Mouse (Mus musculus) myocyte (in vitro differentiated cells): Measurements from ENCODE around the gene Ppp1ca. TPM values are rescaled to one million over a fixed set of nuclear protein-coding genes. Genes with fewer than 3 reads are reported as not detected.
A peak's percentile ranks its signal among the peaks of the same experiment; 100 is the strongest.

Experiments
- H3K27me3 ChIP-seq: one replicate; pipeline ENCODE4 v1.6.1; 2011; ENCODE audit not compliant: control insufficient read depth, insufficient read depth, insufficient read length
- H3K36me3 ChIP-seq: one replicate; pipeline ENCODE4 v1.6.1; 2011; ENCODE audit not compliant: control insufficient read depth, insufficient read depth
- H3K4me2 ChIP-seq: one replicate; pipeline ENCODE4 v1.6.1; 2011; ENCODE audit warnings: low read depth, control low read depth
- H3K4me3 ChIP-seq: one replicate; pipeline ENCODE4 v1.5.1; 2011; ENCODE audit warnings: mild to moderate bottlenecking, control low read depth, moderate library complexity
- H3K79me2 ChIP-seq: one replicate; pipeline ENCODE4 v1.6.1; 2011; ENCODE audit not compliant: control insufficient read depth, insufficient read depth
- H3ac ChIP-seq: one replicate; pipeline ENCODE4 v1.6.1; 2011; ENCODE audit not compliant: control insufficient read depth, insufficient read length
- CEBPB ChIP-seq: IDR thresholded peaks from 2 replicates; pipeline ENCODE4 v1.6.1; 2011; ENCODE audit warnings: mild to moderate bottlenecking, moderate library complexity; ENCODE audit not compliant: poor library complexity, insufficient read depth, severe bottlenecking
- E2F4 ChIP-seq: IDR thresholded peaks from one replicate; pipeline ENCODE4 v1.6.1; 2011; ENCODE audit warnings: mild to moderate bottlenecking, control low read depth, moderate library complexity; ENCODE audit not compliant: insufficient read depth
- MAX ChIP-seq: IDR thresholded peaks from one replicate; pipeline ENCODE4 v1.6.1; 2011; ENCODE audit warnings: low read depth, mild to moderate bottlenecking, control low read depth
- MYOD1 ChIP-seq, 3 experiments: IDR thresholded peaks; one replicate each; pipeline ENCODE4 v1.6.1; 2011; ENCODE audit warnings: control low read depth in 2 of 3, low read depth in 2 of 3, mild to moderate bottlenecking in 2 of 3, moderate library complexity in 1 of 3; ENCODE audit not compliant: insufficient read length in 2 of 3, control insufficient read depth in 1 of 3
- MYOG ChIP-seq, 3 experiments: IDR thresholded peaks; one replicate each; pipeline ENCODE4 v1.6.1; 2011; ENCODE audit warnings: control low read depth in 2 of 3, low read depth in 2 of 3, mild to moderate bottlenecking in 2 of 3; ENCODE audit not compliant: insufficient read length in 2 of 3, control insufficient read depth in 1 of 3, insufficient read depth in 1 of 3
- POLR2A ChIP-seq: IDR thresholded peaks from one replicate; pipeline ENCODE4 v1.6.1; 2011; ENCODE audit warnings: low read depth, mild to moderate bottlenecking, control low read depth, moderate library complexity; ENCODE audit not compliant: insufficient read length
- POLR2AphosphoS2 ChIP-seq: IDR thresholded peaks from one replicate; pipeline ENCODE4 v1.6.1; 2011; ENCODE audit warnings: low read depth, control low read depth; ENCODE audit not compliant: insufficient read length
- REST ChIP-seq: IDR thresholded peaks from one replicate; pipeline ENCODE4 v1.6.1; 2011; ENCODE audit warnings: mild to moderate bottlenecking, control low read depth, moderate library complexity; ENCODE audit not compliant: insufficient read depth, insufficient read length
- SRF ChIP-seq: IDR thresholded peaks from one replicate; pipeline ENCODE4 v1.6.1; 2011; ENCODE audit warnings: low read depth; ENCODE audit not compliant: control insufficient read depth, insufficient read length
- TCF12 ChIP-seq: IDR thresholded peaks from one replicate; pipeline ENCODE4 v1.6.1; 2011; ENCODE audit warnings: mild to moderate bottlenecking, control low read depth; ENCODE audit not compliant: poor library complexity, insufficient read depth, severe bottlenecking
- TCF3 ChIP-seq: IDR thresholded peaks from one replicate; pipeline ENCODE4 v1.6.1; 2011; ENCODE audit warnings: low read depth, control low read depth; ENCODE audit not compliant: insufficient read length
- USF1 ChIP-seq: IDR thresholded peaks from one replicate; pipeline ENCODE4 v1.6.1; 2011; ENCODE audit warnings: low read depth, mild to moderate bottlenecking, control low read depth, moderate library complexity
- polyA plus RNA-seq: library from polyadenylated mRNA; unstranded; fragments of >200 nt; fragmentation: generic; extraction: Trizol; gene quantifications from one replicate; pipeline ENCODE4 v1.2.1, GENCODE M21; 2012; ENCODE audit warnings: missing spikeins

Ppp1ca gene
- polyA plus RNA-seq, 1 experiment: 702 TPM

DNA sequence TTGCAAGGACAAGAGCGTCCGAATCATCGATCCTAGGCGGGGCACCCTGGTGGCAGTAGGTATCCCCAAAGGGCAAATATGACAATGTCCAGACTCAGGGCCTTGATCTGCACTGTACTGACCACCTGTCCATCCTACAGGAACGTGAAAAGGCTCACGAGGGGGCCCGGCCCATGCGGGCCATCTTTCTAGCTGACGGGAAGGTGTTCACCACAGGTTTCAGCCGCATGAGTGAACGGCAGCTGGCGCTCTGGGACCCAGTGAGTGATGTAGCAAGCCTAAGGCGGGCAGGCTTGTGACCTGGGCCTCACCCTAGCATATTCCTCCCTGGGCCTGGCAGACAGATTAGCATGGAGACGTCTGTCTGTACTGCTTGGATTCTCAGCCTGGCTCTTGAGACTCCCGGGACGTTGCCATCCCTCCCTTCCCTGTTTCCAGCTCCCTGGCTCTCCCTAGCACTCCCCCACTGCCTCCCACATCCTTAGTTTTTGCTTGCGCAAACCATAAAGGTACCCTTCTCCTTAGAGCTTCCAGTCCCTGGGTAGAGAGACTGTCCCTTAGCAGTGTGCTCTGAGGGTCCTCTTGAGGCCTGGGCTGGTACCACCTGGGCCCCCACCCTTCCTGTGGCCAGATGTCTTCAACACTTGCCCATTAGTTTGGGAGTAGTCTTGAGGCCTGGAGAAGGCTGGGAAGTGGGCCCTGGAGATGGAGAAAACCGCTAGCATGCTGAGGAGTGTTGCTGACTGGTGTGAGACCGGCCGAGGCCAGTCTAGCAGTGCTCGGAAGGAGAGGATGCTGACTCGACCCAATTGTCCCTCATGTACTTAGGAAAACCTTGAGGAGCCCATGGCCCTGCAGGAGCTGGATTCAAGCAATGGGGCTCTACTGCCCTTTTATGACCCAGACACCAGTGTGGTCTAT is 41.0 kb upstream of the Ppp1ca start:
- TF ChIP-seq MYOD1 (IDR thresholded peaks at IDR 0.05; ENCODE audit: control insufficient read depth in 1 of 3, insufficient read length in 2 of 3, low read depth in 2 of 3): no peak
- no peak for TF ChIP-seq POLR2A
- no peak for TF ChIP-seq MYOG (IDR thresholded peaks at IDR 0.05; ENCODE audit: control insufficient read depth in 1 of 3, insufficient read depth in 1 of 3, insufficient read length in 2 of 3, low read depth in 2 of 3)
- no peak for TF ChIP-seq TCF12
- no peak for TF ChIP-seq MAX
- no peak for TF ChIP-seq POLR2AphosphoS2
- no peak for TF ChIP-seq SRF
- no peak for TF ChIP-seq USF1

DNA sequence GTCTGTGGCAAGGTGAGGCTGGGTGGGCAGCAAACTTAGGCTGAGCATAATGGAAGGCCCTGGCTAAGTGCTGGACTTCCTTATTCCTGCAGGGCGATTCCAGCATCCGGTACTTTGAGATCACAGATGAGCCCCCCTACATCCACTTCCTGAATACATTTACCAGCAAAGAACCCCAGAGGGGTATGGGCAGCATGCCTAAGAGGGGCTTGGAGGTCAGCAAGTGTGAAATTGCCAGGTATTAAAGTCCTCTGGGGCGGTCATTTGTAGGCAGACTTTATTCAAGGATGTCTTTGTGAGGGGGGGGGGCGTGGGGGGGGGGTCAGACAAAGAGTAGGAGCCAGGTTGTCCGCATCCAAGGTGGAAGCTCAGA is 40.4 kb upstream of the Ppp1ca start:
- Histone ChIP-seq H3K79me2 (peaks cover 15% of the 10 kb centered on the region), H3ac (no peak overlapping the region), H3K4me2 (no peak overlapping the region), H3K27me3 (no peaks in the 10 kb centered on the region), H3K36me3 (peaks cover 11% of the 10 kb centered on the region), H3K4me3 (no peak overlapping the region)
- no peak for TF ChIP-seq E2F4
- no peak for TF ChIP-seq POLR2A
- no peak for TF ChIP-seq POLR2AphosphoS2
- no peak for TF ChIP-seq MYOG (IDR thresholded peaks at IDR 0.05; ENCODE audit: control insufficient read depth in 1 of 3, insufficient read depth in 1 of 3, insufficient read length in 2 of 3, low read depth in 2 of 3)
- no peak for TF ChIP-seq TCF12
- TF ChIP-seq CEBPB: no peak

More for the DNA sequence above, 41.0 kb upstream of the Ppp1ca start:
- H3K79me2 ChIP-seq: peaks cover 15% of the 10 kb centered on the region
- no peak overlapping the region for H3K4me3 ChIP-seq
- H3K36me3 ChIP-seq: peaks cover 11% of the 10 kb centered on the region
- no peak overlapping the region for H3K4me2 ChIP-seq
- no peak overlapping the region for H3ac ChIP-seq
- H3K27me3 ChIP-seq: no peaks in the 10 kb centered on the region

DNA sequence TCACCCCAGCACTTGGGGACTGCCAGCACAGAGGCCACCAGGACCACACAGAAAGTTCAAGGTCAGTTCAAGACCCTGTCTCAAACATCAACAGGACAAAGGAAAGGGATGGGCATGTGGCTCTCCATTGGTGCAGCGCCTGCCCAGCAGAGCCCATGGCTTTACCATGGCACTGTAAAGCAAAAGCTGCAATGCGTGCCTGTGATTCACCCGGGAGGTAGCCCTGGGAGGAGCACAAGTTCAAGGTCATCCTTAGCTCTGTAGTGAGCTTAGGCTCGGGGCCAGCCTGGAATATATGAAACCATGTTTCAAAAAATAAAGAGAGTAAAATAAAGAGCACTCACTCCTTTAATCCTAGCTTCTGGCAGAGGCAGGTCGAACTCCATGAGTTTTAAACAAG is 40.0 kb upstream of the Ppp1ca start:
- H3K4me2 ChIP-seq: no peak overlapping the region
- H3ac ChIP-seq: no peak overlapping the region
- no peak overlapping the region for H3K4me3 ChIP-seq
- TF ChIP-seq MYOD1 (IDR thresholded peaks at IDR 0.05; ENCODE audit: control insufficient read depth in 1 of 3, insufficient read length in 2 of 3, low read depth in 2 of 3) (no peak), MAX (no peak), MYOG (IDR thresholded peaks at IDR 0.05; ENCODE audit: control insufficient read depth in 1 of 3, insufficient read depth in 1 of 3, insufficient read length in 2 of 3, low read depth in 2 of 3) (no peak), E2F4 (no peak), REST (no peak), TCF12 (no peak), SRF (no peak), CEBPB (no peak), TCF3 (no peak)
- H3K27me3 ChIP-seq: no peaks in the 10 kb centered on the region
- H3K36me3 ChIP-seq: peaks cover 11% of the 10 kb centered on the region
- H3K79me2 ChIP-seq: peaks cover 15% of the 10 kb centered on the region

DNA sequence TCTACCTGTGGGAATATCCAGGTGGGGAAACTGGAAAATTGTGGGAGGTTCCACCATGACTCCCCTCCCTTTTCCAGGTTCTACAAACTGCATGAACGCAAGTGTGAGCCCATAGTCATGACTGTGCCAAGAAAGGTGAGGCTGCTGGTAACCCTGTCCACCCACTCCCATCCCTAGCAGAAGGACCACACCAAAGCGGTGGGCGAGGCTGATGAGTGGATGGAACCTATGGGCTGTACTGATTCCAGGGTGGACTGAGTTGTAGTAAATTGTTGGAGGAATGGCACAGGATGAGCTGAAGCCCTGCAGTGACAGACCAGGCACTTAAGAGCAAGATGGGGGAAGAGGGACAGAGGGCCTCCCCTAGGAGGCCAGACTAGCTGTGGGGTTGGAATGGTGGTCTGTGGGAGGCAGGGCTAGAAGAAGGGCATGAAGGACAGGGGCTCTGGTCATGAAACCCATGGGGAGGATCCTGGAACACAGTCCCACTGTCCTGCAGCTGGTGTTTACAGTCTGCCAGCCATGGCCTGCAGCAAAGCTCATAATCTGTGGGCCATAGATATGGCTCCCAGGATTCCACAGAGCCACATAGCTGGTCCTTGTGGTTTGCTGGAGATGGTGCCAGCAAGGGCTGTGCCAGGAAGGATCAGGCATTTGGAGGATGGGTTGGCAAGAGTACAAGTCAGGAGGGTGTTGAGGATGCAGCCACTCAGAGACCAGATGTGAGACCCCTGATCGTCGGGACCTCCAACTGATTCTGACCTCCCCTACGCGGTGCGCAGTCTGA is 39.2 kb upstream of the Ppp1ca start:
- H3K4me2 ChIP-seq: no peak overlapping the region
- TF ChIP-seq SRF: no peak
- TF ChIP-seq POLR2A: no peak
- TF ChIP-seq CEBPB: no peak
- TF ChIP-seq MYOG (IDR thresholded peaks at IDR 0.05; ENCODE audit: control insufficient read depth in 1 of 3, insufficient read depth in 1 of 3, insufficient read length in 2 of 3, low read depth in 2 of 3): peak in 1 of 3 experiments; percentile 51
- peak in 1 of 3 experiments; percentile 34 for TF ChIP-seq MYOD1 (IDR thresholded peaks at IDR 0.05; ENCODE audit: control insufficient read depth in 1 of 3, insufficient read length in 2 of 3, low read depth in 2 of 3)
- TF ChIP-seq POLR2AphosphoS2: no peak
- TF ChIP-seq REST: no peak
- TF ChIP-seq USF1: no peak
- TF ChIP-seq MAX: no peak
- no peak for TF ChIP-seq TCF3
- no peak for TF ChIP-seq E2F4
- TF ChIP-seq TCF12: no peak
- H3ac ChIP-seq: no peak overlapping the region
- H3K4me3 ChIP-seq: no peak overlapping the region
- H3K79me2 ChIP-seq: peaks cover 15% of the 10 kb centered on the region
- peaks cover 11% of the 10 kb centered on the region for H3K36me3 ChIP-seq
- H3K27me3 ChIP-seq: no peaks in the 10 kb centered on the region

DNA sequence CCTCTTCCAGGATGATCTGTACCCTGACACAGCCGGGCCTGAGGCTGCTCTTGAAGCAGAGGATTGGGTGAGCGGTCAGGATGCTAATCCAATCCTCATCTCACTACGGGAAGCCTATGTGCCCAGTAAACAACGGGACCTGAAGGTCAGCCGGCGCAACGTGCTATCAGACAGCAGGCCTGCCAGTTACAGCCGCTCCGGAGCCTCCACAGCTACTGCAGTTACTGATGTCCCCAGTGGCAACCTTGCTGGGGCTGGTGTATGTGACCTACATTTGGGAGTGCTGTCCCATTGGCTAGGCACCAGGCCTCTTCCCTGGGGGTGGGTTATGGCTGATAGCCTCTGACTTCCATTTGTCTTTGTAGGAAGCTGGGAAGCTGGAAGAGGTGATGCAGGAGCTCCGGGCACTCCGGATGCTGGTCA is 38.6 kb upstream of the Ppp1ca start, which contains the start of gene Ptprcap:
Gene Ptprcap, plus strand, starts transcription at position 373 of the 423 bp plus-strand sequence.
- H3K4me3 ChIP-seq: no peak within 1 kb of the TSS
- no peak for TF ChIP-seq E2F4
- no peak for TF ChIP-seq TCF12
- no peak for TF ChIP-seq MYOG (IDR thresholded peaks at IDR 0.05; ENCODE audit: control insufficient read depth in 1 of 3, insufficient read depth in 1 of 3, insufficient read length in 2 of 3, low read depth in 2 of 3)
- TF ChIP-seq MAX: no peak
- TF ChIP-seq POLR2A: no peak
- TF ChIP-seq REST: no peak
- TF ChIP-seq USF1: no peak
- TF ChIP-seq CEBPB: no peak
- TF ChIP-seq TCF3: no peak
- no peak within 1 kb of the TSS for H3ac ChIP-seq
- peaks cover 15% of the 10 kb centered on the region for H3K79me2 ChIP-seq
- peaks cover 11% of the 10 kb centered on the region for H3K36me3 ChIP-seq
- H3K4me2 ChIP-seq: no peak within 1 kb of the TSS
- H3K27me3 ChIP-seq: no peaks in the 10 kb centered on the region
